Mouse (Mus musculus): Measurements from ENCODE around the gene Irf2bp1.
A peak's percentile ranks its signal among the peaks of the same experiment; 100 is the strongest.

Irf2bp1 gene

GRCm38 (mm10) chr7:18998835-18999234 is 5.0 kb upstream of the Irf2bp1 start:
- no peak for DNase-seq (ENCODE audit: extremely low read depth, insufficient read length, low spot score)

GRCm38 (mm10) chr7:19000421-19000820 is 3.4 kb upstream of the Irf2bp1 start:
- DNase-seq (ENCODE audit: extremely low read depth, insufficient read length, low spot score), result no peak

DNA sequence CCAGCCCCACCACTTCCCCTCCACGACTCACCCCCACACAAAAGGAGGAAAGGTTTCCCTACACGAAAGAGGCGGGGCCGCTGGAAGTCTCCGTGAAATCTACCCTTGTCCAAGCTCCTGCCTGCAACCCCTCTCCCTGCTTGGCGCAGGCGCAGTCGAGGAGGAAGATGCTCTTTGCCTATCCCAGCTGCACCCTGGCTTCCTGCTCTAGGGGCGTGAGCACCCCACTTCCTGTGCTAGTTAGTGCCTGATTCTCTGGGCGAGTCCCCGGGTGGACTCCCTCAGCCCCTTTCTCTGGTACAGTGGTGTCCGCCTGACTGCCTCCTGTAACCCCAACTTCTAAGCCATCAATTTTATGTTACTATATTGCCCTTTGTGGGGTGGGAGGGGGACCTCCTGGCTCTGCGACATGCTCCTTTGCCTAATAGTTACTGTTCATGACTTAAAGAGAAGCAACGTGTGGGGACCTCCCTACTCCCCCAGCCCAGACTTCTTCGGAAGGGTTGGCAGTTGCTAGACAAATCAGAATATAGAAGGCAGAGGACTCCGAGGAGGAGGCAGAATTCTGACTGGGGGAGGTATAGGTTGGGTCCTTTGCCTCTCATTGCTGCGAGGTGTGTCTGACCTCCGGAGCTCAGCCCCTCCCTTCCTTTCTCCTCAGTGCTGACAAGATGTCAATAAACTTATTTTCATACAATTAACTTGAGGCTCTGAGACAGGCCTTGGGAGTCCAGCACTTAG is 2.6 kb upstream of the Irf2bp1 start:
- no peak for DNase-seq (ENCODE audit: extremely low read depth, insufficient read length, low spot score)

DNA sequence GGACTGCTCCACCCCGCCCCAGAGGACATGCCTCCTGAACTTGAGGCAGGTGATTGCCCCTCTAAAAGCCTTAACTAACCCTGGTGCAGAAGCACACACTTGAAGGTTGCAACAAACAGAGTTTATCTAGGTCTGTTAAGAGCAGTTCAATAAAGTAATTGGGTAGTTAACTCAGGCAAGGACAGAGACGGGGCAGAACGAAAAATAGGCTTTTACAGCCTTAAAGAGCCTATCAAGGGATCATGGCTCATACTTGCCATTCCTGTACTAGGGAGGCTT is 2.1 kb upstream of the Irf2bp1 start:
- no peak for DNase-seq (ENCODE audit: extremely low read depth, insufficient read length, low spot score)

GRCm38 (mm10) chr7:19002115-19002514 is 1.7 kb upstream of the Irf2bp1 start:
- no peak for DNase-seq (ENCODE audit: extremely low read depth, insufficient read length, low spot score)

DNA sequence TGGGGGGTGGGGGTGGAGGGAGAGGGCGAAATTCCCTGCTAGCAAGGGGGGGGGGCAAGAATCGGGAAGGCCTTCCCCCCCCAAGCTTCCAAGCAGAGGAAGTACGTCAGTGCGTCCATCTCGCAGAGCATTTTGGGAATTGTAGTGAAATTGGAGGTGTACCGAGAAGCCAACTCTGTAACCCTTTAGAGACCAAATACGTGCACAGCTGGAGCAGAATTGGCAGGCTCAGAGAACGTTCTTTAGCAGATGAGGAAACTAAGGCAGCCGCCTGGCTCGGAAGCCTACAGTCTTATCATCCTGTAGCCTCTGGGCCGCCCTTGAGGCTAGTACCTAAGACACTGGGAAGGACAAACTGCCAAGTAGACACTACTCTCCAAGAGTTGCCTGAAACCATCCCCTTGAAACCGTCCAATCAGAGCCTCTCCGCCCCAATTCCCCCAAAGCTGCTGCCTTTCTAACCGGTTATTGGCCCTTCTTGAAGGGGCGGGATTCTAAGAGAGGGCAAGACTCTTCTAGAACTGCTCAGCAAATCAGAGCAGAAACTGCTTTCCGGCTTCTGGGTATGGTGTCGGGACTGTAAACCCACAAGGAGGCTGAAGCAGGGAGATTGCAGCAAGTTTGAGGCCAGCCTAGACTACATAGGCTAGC is 871 bp upstream of the Irf2bp1 start:
- peak; percentile 75 for DNase-seq (ENCODE audit: extremely low read depth, insufficient read length, low spot score)

DNA sequence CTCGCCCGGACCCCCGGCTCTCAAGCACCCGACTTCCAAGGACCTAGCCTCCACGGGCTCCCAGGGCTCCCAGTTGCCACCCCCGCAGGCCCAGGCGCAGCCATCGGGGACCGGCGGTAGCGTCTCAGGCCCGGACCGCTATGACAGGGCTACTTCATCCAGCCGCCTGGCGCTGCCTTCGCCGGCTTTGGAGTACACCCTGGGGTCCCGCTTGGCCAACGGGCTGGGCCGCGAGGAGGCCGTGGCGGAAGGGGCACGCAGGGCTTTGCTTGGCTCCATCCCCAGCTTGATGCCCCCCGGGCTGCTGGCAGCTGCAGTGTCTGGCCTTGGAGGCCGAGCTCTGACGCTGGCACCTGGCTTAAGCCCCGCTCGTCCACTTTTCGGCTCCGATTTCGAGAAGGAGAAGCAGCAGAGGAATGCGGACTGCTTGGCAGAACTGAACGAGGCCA is 811 bp downstream of the Irf2bp1 start:
- DNase-seq (ENCODE audit: extremely low read depth, insufficient read length, low spot score), result peak; percentile 67

GRCm38 (mm10) chr7:19005417-19006121 is 1.7 kb downstream of the Irf2bp1 start:
- no peak for DNase-seq (ENCODE audit: extremely low read depth, insufficient read length, low spot score)

GRCm38 (mm10) chr7:19006476-19006875 is 2.6 kb downstream of the Irf2bp1 start:
- DNase-seq (ENCODE audit: extremely low read depth, insufficient read length, low spot score), result peak; percentile 56

DNA sequence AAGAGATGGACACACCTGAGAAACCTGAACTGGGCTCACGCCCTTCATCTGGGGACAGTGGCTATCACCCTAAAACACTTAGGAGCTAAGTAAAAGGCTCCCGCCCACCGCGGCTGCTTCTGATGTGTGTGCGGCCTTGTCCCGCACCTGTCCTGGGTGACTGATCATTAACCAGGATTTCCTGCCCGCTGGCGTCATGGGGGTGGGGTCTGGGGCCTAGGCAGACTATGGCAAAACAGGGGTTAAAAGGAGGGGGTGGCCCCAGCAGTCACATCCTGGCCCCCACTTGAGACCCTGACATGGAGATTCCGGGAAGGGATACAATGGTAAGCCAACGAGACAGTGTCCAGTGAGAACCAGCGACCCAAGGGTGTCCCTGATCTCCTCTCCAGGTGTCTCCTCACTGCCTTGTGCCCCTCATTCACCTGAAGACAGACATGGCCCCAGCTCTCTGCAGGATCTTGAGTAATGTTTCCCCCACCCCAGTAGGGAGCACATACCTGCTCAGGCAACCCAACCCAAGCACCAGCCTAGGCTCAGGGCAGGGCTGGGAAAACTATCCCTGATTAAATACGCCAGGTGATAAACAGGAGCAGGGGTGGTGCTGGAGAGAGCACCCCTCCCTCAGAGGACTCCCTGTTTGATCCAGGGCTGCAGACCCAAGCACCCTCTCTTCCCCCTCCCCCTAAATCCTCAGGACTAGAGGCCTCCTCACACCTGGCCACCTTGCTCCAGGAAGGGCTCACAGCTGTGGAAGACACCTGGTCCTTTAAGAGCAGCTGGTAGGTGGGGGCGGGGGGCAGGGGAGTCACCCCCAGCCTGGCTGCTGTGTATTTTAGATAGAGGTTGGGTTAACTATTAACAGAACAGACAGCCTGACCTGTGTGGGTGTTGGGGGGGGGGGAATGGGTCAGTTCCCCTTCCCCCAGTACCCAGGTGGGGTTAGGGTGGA is 3.5 kb downstream of the Irf2bp1 start:
- DNase-seq (ENCODE audit: extremely low read depth, insufficient read length, low spot score), result no peak

GRCm38 (mm10) chr7:19010581-19010980 is 6.7 kb downstream of the Irf2bp1 start:
- DNase-seq (ENCODE audit: extremely low read depth, insufficient read length, low spot score), result peak; percentile 84

GRCm38 (mm10) chr7:19012025-19012621 is 8.3 kb downstream of the Irf2bp1 start:
- DNase-seq (ENCODE audit: extremely low read depth, insufficient read length, low spot score), result no peak

GRCm38 (mm10) chr7:19012882-19013281 is 9.0 kb downstream of the Irf2bp1 start:
- DNase-seq (ENCODE audit: extremely low read depth, insufficient read length, low spot score), result no peak

GRCm38 (mm10) chr7:19014452-19014851 is 10.6 kb downstream of the Irf2bp1 start:
- no peak for DNase-seq (ENCODE audit: extremely low read depth, insufficient read length, low spot score)

DNA sequence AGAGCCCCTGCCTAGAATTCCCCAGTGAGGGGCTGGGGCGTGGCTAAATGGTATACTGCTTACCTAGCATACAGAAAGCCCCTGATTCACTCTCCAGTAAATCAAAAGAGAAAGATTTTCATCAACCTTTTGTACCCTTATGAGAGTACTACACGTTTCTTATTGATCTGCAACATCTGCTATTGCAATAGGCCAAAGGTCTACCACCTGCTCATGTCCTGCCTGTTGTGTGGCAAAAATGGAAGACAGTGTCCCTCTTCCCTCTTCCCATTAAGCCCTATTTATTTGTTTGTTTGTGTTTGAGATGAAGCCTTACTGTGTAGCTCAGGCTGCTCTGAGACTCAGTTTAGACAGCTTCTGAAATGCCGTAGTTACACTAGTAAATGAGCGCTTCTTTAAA is 12.2 kb downstream of the Irf2bp1 start:
- no peak for DNase-seq (ENCODE audit: extremely low read depth, insufficient read length, low spot score)

DNA sequence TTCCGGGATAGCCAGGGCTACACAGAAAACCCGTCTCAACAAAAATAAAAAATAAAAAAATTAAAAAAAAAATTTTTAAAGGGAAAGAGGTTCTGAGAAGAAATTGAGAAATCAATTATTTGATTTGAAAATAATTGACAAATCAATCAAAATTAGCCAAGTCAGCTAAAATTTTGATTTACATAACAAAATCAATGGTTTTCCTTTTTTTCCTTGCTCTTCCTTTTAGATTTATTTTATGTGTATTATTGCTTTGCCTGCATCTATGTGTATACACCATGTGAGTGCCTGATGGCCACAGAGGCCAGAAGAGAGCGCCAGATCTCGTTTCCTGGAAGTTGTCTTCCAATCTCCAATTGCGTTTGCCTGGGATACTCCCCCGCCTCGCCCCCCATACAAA is 14.1 kb downstream of the Irf2bp1 start:
- DNase-seq (ENCODE audit: extremely low read depth, insufficient read length, low spot score), result no peak

GRCm38 (mm10) chr7:19021048-19021447 is 17.2 kb downstream of the Irf2bp1 start:
- no peak for DNase-seq (ENCODE audit: extremely low read depth, insufficient read length, low spot score)

GRCm38 (mm10) chr7:19022189-19022958 is 18.5 kb downstream of the Irf2bp1 start:
- no peak for DNase-seq (ENCODE audit: extremely low read depth, insufficient read length, low spot score)

- DNase-seq (ENCODE audit: extremely low read depth, insufficient read length, low spot score), result peak; percentile 56
These were observed 19.5 kb downstream of the Irf2bp1 start, which contains the start of gene Foxa3 for GRCm38 (mm10) chr7:19023357-19023814. TSS of gene Foxa3 (minus strand) at chr7:19023538.
